Mouse (Mus musculus) heart, postnatal 25 days (tissue): ENCODE data around the gene Pitpnm1. TPM values are rescaled to one million over a fixed set of nuclear protein-coding genes. Genes with fewer than 3 reads are reported as not detected.
"Not testable (repeated sequence)": the region's sequence is repeated elsewhere in the genome, so short reads cannot be mapped to it uniquely, and the experiment has no call there.

Experiments used
- DNase-seq: peaks from one replicate; pipeline ENCODE4 v3.0.0; 2022; ENCODE audit warnings: low spot score
- intact Hi-C: fragments of 180-260 bp; cut with DNase I; formaldehyde crosslinking; loops from one replicate; pipeline ENCODE4 v1.15.1; 2025
- total RNA-seq, 2 experiments: library from RNA; stranded (reverse); gene quantifications; 2 replicates each; pipeline ENCODE4 v1.2.3; 2021

The Pitpnm1 gene
- total RNA-seq, 2 experiments from 2014 or later, result 20.8 to 22.1 TPM

GRCm38 (mm10) chr19:4066877-4067276, 32.9 kb upstream of the Pitpnm1 start:
- DNase-seq, result no peak
- intact Hi-C loops, result no loop called here

DNA sequence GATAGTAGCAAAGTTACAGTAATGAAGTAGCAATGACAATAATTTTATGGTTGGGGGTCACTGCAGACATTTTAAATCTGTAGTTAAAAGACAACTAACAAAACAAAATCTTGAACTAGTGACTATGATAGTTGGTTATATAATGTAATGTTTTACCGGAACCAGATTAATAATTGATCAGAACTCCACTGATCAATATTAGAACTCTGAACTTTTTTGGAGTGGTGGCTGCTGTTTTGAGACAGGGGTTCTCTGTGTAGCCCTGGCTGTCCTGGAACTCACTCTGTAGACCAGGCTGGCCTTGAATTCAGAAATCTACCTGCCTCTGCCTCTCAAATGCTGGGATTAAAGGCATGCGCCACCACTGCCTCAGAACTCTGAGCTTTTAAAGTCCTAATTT, 31.6 kb upstream of the Pitpnm1 start:
- DNase-seq, intact Hi-C loops: not testable (repeated sequence)

DNA sequence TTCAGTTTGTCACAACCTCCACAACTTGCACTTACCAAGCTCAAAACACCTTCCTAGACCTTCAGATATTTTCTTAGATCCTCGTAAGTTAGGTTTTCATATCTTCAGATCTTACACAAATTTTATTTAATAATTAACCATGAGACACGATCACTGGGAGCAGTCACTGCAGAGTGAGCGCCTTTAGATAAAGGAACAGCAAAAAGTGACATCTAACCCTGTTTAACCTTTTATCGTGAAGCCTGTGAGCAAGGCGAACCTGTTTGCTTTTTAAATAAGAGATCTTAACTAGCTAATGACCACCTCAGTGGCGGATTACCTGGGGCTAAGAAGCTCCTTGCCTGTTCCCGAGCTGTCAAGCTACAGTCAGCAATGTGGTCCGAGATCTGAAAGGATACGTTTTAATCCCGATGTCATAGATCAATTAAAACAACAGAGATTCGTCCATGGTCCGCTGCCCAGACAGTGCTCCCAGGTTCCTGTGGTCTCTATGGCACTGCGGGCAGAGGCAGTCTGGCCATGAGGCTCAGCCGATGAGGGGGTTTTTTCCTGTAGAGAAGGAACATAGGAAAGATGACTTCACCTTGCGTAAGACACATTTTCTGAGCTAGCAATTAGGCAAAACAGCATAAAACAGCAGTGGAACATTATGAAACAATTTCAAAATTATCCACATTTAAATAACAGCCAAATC, 30.9 kb upstream of the Pitpnm1 start:
- intact Hi-C loops, result no loop called here

GRCm38 (mm10) chr19:4070311-4070710, 29.5 kb upstream of the Pitpnm1 start:
- no peak for DNase-seq
- intact Hi-C loops, result no loop called here

More for the DNA sequence above, 30.9 kb upstream of the Pitpnm1 start:
- DNase-seq, result no peak

DNA sequence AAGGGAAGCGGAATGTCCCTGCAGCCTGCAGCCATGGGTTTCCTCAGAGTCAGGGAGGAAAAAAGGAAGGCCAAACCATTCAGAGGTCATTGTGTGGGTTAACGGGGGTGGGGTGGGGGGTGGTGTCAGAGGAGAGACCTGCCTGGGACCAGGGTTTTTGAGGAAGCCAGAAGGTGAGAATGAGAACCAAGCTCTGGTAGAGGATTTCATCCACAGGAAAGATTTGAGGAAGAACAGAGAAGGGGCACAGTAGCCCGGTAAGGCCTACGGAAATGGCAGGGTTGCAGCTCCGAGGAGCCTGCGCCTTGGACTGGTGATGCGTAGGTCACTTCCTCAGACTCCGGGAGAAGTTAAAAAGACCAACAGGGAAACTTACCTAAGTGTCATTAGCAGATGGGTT, 29.0 kb upstream of the Pitpnm1 start:
- intact Hi-C loops, result no loop called here
- DNase-seq, result no peak

DNA sequence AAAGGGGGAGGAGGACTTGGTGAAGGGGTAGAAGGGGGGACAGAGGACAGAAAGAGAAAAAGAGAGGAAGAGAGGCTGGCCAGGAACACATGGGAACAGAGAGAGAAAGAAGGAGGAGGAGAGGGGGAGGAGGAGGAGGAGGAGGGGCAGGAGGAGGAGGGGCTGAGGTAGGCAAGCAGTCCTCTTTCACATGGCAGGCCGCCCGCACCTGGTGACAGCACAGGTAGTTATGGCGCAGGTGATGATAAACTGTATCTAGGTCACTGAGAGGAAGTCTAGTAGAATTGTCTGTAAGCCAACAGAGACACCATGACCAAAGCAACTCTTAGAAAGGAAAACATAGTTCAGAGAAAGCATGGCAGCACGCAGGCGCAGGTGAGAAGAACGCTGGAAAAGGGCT, 28.4 kb upstream of the Pitpnm1 start:
- no peak for DNase-seq
- intact Hi-C loops, result no loop called here

GRCm38 (mm10) chr19:4072706-4073424, 26.9 kb upstream of the Pitpnm1 start:
- DNase-seq, result no peak
- intact Hi-C loops, result no loop called here

DNA sequence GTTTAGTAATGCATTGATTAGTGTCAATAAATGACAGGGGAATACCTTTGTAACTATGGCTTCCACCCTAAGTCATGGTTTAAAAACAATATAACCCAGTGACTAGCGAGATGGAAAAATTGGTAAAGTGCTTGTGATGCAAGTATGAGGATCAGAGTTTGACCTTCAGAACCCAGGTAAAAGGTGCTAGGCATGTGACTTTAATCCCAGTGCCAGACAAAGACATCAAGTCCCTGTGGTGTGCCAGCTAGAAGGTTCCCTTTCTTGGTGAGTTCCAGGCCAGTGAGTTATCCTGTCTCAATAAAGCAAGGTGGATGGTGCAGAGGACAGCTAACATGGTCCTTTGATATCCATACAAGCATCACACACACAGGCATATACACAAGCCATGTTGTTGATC, 24.3 kb upstream of the Pitpnm1 start:
- intact Hi-C loops, result no loop called here
- DNase-seq, result no peak

GRCm38 (mm10) chr19:4079594-4079993, 20.2 kb upstream of the Pitpnm1 start:
- no peak for DNase-seq
- intact Hi-C loops, result no loop called here

DNA sequence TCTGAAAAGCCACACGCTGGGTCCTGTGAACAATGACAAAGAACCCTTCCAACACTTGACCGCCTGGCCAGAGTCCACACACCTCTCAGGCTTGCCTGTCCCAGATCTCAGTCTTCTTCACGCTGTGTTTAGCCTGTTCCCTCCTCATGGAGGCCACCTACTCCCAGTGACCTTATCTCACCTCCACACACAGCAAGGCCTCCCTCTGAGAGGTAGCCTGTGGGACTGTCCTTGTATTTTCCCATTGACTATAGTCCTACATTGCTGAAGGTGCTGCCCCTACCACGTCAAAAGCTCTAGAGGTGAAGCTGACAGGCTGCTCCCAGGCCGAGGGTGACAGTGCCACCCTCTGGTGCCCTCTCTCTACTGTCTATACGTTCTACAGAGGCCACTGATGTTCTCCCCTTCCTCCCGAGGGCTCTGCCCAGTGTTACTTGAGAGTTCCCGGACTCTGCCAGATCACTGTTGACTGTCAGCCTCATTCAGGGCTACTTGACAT, 19.2 kb upstream of the Pitpnm1 start:
- intact Hi-C loops, result no loop called here
- DNase-seq, result no peak

DNA sequence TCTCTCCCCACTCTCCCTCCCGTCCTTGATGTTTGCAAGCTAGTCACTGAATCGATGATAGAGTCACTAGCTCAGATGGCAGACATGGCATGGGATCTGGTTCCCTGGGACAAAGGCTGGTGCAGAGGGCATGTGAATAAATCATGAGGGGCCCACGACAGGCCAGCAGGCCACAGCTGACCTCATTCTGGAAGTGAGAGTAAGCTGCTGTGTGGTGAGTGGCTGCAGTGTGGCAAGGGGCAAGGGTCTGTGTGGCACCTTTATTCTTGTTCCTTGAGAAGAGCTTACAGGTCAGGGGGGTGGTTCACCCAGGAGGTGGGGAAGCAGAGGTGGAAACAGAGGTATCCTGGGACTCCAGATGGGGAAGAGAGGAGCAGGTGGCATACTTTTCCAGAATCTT, 18.4 kb upstream of the Pitpnm1 start, which contains the start of gene Cabp2:
Gene Cabp2 (plus strand): TSS at position 185 of the 400 bp plus-strand sequence.
- DNase-seq, result no peak
- intact Hi-C loops, result no loop called here

GRCm38 (mm10) chr19:4082219-4082965, 17.4 kb upstream of the Pitpnm1 start:
- intact Hi-C loops, result no loop called here
- no peak for DNase-seq

GRCm38 (mm10) chr19:4083316-4083715, 16.5 kb upstream of the Pitpnm1 start:
- no peak for DNase-seq
- intact Hi-C loops, result no loop called here

- intact Hi-C loops, result no loop called here
- DNase-seq, result no peak
Observed at GRCm38 (mm10) chr19:4083826-4084225, 16.0 kb upstream of the Pitpnm1 start.

- intact Hi-C loops, result no loop called here
- DNase-seq, result no peak
Observed at GRCm38 (mm10) chr19:4084984-4085383, 14.8 kb upstream of the Pitpnm1 start.

- intact Hi-C loops, result no loop called here
- no peak for DNase-seq
Observed at GRCm38 (mm10) chr19:4086156-4086555, 13.6 kb upstream of the Pitpnm1 start.

DNA sequence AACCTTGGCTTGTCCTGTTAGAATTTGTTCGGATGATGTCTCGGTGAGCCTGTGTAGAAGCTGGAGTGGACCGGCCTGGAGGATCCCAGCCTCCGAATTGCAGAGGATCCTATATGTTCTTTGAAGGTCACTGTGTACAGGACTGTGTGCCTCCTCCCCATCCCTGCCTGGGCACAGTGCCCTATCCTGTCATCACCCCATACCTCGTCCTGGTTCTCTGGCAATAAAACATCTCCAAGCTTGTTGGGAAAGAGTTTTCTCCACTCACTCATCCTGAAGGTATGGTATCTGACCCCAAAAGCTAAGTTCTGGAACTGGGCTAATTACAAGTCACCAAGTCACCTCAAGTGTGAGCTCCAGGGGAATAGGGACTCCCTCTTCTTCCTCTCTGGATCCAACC, 12.7 kb upstream of the Pitpnm1 start:
- no peak for DNase-seq
- intact Hi-C loops, result no loop called here

- no peak for DNase-seq
- intact Hi-C loops, result no loop called here
Observed at GRCm38 (mm10) chr19:4088146-4088545, 11.7 kb upstream of the Pitpnm1 start.

- no peak for DNase-seq
- intact Hi-C loops, result no loop called here
Observed at GRCm38 (mm10) chr19:4089128-4089527, 10.7 kb upstream of the Pitpnm1 start.

- intact Hi-C loops, result no loop called here
- DNase-seq, result no peak
Observed at GRCm38 (mm10) chr19:4090446-4090845, 9.4 kb upstream of the Pitpnm1 start.

DNA sequence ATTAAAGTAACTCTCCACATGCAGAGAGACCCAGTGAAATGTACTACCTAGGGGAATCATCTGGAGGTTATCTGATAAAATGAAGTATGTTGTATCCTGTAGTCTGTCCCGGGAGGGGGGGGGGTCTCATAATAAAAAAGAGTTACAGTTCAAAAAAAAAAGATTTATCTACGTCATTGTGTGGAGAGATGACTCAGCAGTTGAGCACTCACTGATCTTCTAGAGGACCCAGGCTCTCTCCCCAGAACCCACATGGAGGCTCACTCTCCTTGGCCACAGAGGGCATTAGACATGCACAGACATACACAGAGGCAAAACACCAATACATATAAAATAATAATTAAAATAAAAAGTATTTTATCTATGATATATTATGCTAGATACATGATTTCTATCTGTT, 8.4 kb upstream of the Pitpnm1 start:
- intact Hi-C loops, result no loop called here

More for the DNA sequence above, 8.4 kb upstream of the Pitpnm1 start:
- DNase-seq, result no peak
